Mouse (Mus musculus) heart, postnatal 0 days (tissue): ENCODE results near the gene Olfr131. TPM values are rescaled to one million over a fixed set of nuclear protein-coding genes. Genes with fewer than 3 reads are reported as not detected.

ENCODE experiments used
- ATAC-seq: fragments of 200-750 bp; cut with Nextera tagmentation; 2 replicates; pipeline ENCODE4 v1.8.0; 2017; ENCODE audit warnings: low read depth, moderate number of reproducible peaks, moderate library complexity; ENCODE audit not compliant: insufficient read depth
- DNase-seq: peaks from one replicate; pipeline ENCODE4 v3.0.0-alpha.2; 2016; ENCODE audit warnings: low spot score
- H3K27ac ChIP-seq: fragments of 300-500 bp; sonication (generic); 2 replicates; pipeline ENCODE4 v1.5.1; 2014; ENCODE audit warnings: low read depth, mild to moderate bottlenecking
- H3K27me3 ChIP-seq: fragments of 300-500 bp; sonication (generic); 2 replicates; pipeline ENCODE4 v1.6.1; 2014; ENCODE audit warnings: low read length, mixed read lengths; ENCODE audit not compliant: control insufficient read depth, insufficient read depth
- H3K36me3 ChIP-seq: fragments of 300-500 bp; sonication (generic); replicated peaks from 2 replicates; pipeline ENCODE4 v1.6.1; 2014; ENCODE audit warnings: low read length, mixed read lengths; ENCODE audit not compliant: control insufficient read depth, insufficient read depth
- H3K4me1 ChIP-seq: fragments of 300-500 bp; sonication (generic); 2 replicates; pipeline ENCODE4 v1.6.1; 2014; ENCODE audit warnings: antibody characterized with exemption; ENCODE audit not compliant: control insufficient read depth, insufficient read depth
- H3K4me2 ChIP-seq: fragments of 300-500 bp; sonication (generic); 2 replicates; pipeline ENCODE4 v1.6.1; 2014; ENCODE audit warnings: low read depth, mild to moderate bottlenecking, low read length, moderate library complexity
- H3K4me3 ChIP-seq: fragments of 300-500 bp; sonication (generic); 2 replicates; pipeline ENCODE4 v1.5.1; 2014; ENCODE audit warnings: low read depth, low read length
- H3K9ac ChIP-seq: fragments of 300-500 bp; sonication (generic); replicated peaks from 2 replicates; pipeline ENCODE4 v1.6.1; 2014; ENCODE audit warnings: low read depth, low read length, mixed read lengths
- H3K9me3 ChIP-seq: fragments of 300-500 bp; sonication (generic); replicated peaks from 2 replicates; pipeline ENCODE4 v1.6.1; 2016; ENCODE audit warnings: low read length; ENCODE audit not compliant: control insufficient read depth
- CTCF ChIP-seq: IDR thresholded peaks from 2 replicates; pipeline ENCODE4 v1.5.1; 2016; ENCODE audit warnings: antibody characterized with exemption, control low read depth, low read depth
- EP300 ChIP-seq: IDR thresholded peaks from 2 replicates; pipeline ENCODE4 v1.6.1; 2016; ENCODE audit warnings: antibody characterized with exemption, low read depth
- WGBS: fragments of 180-500 bp; shearing (Covaris S2); extraction: QIAGEN DNeasy Blood & Tissue Kit; methylation state at CpG from one replicate; pipeline ENCODE4 v1.1.7; 2014; 5-methylcytosine and 5-hydroxymethylcytosine counted together
- polyA plus RNA-seq: library from polyadenylated mRNA; unstranded; fragments of >200 nt; fragmentation: Nextera tagmentation; extraction: Ambion mirVana; gene quantifications from 2 replicates; pipeline ENCODE4 v1.2.1, GENCODE M21; 2015
- total RNA-seq: library from RNA; depleted of rRNA; stranded (reverse); fragments of >200 nt; gene quantifications from 2 replicates; pipeline ENCODE4 v1.2.3, GENCODE M21; 2014; ENCODE audit warnings: low replicate concordance; rRNA removed

Gene Olfr131
- total and polyA plus RNA-seq, 2 experiments from 2014 or later: not detected

DNA sequence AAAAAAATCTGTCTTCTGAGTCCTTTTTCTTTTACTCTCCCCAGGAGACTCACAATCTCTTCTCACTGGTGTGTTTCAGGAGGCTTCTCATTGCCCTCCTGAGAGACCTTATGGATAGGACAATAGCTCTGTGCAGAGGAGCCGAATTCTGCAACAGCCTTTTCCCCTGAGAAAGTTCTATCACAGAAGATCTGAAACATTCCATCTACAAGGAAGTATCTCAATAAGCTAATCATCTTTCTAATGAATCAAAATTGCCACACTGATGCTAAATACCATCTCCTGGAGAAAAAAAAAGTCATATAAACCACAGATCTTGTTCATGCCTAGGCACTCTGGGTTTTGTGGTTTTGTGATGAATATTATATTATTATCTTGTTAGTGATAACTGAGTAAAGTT, 28.5 kb downstream of the Olfr131 start, which contains the start of gene Olfr129:
TSS of gene Olfr129 (minus strand) at position 101 of the 400 bp plus-strand sequence.
- H3K27me3 ChIP-seq: no peaks in the 10 kb centered on the region
- 64% methylated on average over 1 of the region's 1 CpGs for WGBS
- no peak for DNase-seq
- no peak within 1 kb of the TSS for H3K9ac ChIP-seq
- H3K9me3 ChIP-seq: 0 out of 2 replicates have a peak, but pooled peaks cover 3% of the 10 kb centered on the region
- H3K27ac ChIP-seq: no peak within 1 kb of the TSS
- no peaks in the 10 kb centered on the region for H3K4me1 ChIP-seq
- TF ChIP-seq CTCF (no peak), EP300 (no peak)
- H3K36me3 ChIP-seq: no peaks in the 10 kb centered on the region
- ATAC-seq: no peak
- H3K4me3 ChIP-seq: no peak within 1 kb of the TSS
- no peak within 1 kb of the TSS for H3K4me2 ChIP-seq

Other genes with a start within 250 kb of the Olfr131 start
- not detected in 2 replicates for gene Olfr126, start 241.2 kb downstream of the Olfr131 start, total RNA-seq
- gene Olfr126, start 241.2 kb downstream of the Olfr131 start, polyA plus RNA-seq: not detected in 2 replicates
- gene Olfr127, start 188.3 kb downstream of the Olfr131 start, total RNA-seq: not detected in 2 replicates
- gene Olfr127, start 188.3 kb downstream of the Olfr131 start, polyA plus RNA-seq: not detected in 2 replicates
- gene Olfr128, start 168.1 kb downstream of the Olfr131 start, total RNA-seq: not detected in 2 replicates
- not detected in 2 replicates for gene Olfr128, start 168.1 kb downstream of the Olfr131 start, polyA plus RNA-seq
- not detected in 2 replicates for gene Olfr761, start 135.6 kb downstream of the Olfr131 start, total RNA-seq
- not detected in 2 replicates for gene Olfr761, start 135.6 kb downstream of the Olfr131 start, polyA plus RNA-seq
- not detected in 2 replicates for gene Olfr129, start 28.6 kb downstream of the Olfr131 start, total RNA-seq
- not detected in 2 replicates for gene Olfr129, start 28.6 kb downstream of the Olfr131 start, polyA plus RNA-seq
- gene Olfr130, start 24.8 kb downstream of the Olfr131 start, total RNA-seq: not detected in 2 replicates
- gene Olfr130, start 24.8 kb downstream of the Olfr131 start, polyA plus RNA-seq: not detected in 2 replicates
- not detected in 2 replicates for gene Olfr132, start 45.8 kb upstream of the Olfr131 start, total RNA-seq
- not detected in 2 replicates for gene Olfr132, start 45.8 kb upstream of the Olfr131 start, polyA plus RNA-seq
- gene Olfr133, start 56.6 kb upstream of the Olfr131 start, total RNA-seq: not detected in 2 replicates
- gene Olfr133, start 56.6 kb upstream of the Olfr131 start, polyA plus RNA-seq: not detected in 2 replicates
- not detected in 2 replicates for gene Olfr134, start 82.7 kb upstream of the Olfr131 start, total RNA-seq
- not detected in 2 replicates for gene Olfr134, start 82.7 kb upstream of the Olfr131 start, polyA plus RNA-seq
- gene Olfr135, start 115.6 kb upstream of the Olfr131 start, total RNA-seq: not detected in 2 replicates
- not detected in 2 replicates for gene Olfr135, start 115.6 kb upstream of the Olfr131 start, polyA plus RNA-seq
- not detected in 2 replicates for gene Olfr138, start 172.3 kb upstream of the Olfr131 start, total RNA-seq
- gene Olfr138, start 172.3 kb upstream of the Olfr131 start, polyA plus RNA-seq: not detected in 2 replicates
- gene Olfr137, start 218.9 kb upstream of the Olfr131 start, total RNA-seq: not detected in 2 replicates
- not detected in 2 replicates for gene Olfr137, start 218.9 kb upstream of the Olfr131 start, polyA plus RNA-seq
- not detected in 2 replicates for gene Olfr136, start 241.1 kb upstream of the Olfr131 start, total RNA-seq
- not detected in 2 replicates for gene Olfr136, start 241.1 kb upstream of the Olfr131 start, polyA plus RNA-seq